Mouse (Mus musculus): ENCODE data around the gene Tusc2.

Tusc2 gene

DNA sequence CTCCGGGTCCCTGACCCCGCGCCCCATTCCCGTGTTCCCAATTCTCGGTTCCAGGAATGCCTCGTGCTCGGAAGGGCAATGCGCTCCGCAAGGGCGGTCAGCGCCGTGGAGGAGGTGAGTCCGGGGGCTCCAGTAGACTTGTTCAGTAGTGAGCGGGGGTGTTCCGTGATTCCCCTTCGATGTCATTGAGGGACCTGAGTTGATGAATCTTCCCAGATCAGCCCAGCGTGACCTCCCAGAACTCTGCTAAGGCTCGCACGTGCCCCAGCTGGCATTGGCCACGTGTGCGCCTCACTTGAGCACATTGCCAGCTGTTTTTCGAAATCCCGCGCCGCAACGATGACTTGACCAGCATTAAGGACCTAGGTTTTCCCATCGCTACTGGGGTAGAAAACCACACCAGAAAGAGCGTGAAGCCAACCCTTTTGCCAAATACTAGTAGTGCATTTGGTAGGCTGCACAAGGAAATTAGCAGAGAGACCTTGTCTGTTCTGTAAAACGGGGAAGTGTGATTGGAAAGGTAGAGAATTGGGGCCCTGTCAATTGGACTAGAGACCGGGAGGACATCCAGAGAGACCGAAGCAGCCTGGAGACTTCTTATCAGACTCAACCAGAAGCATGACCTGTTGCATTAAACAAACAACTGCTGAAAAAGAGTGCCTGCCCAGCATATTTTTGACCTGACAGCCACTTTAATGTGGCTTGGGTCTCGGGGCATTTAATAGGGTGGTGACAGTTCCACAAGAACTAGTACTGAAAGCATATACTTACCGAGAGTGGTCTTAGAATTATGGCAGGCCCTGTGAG is 25.0 kb downstream of the Tusc2 start:
- no peak for DNase-seq (ENCODE audit: low read depth, low spot score)

- no peak for DNase-seq (ENCODE audit: low read depth, low spot score)
Observed at GRCm38 (mm10) chr9:107590058-107590772, 27.2 kb downstream of the Tusc2 start.

DNA sequence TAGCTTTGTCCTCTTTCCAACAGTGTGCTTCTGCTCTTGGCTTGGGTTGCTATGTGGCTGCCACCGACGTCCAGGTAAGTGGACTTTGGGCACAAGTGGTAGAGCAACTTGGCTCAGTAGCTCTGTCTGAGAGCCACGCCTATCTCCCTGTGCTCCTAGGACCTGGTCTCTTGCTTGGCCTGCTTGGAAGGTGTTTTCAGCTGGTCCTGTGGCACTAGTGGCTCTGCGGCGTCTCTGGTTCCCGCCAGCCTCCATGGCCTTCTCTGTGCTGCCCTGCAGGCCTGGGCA is 27.7 kb downstream of the Tusc2 start:
- DNase-seq (ENCODE audit: low read depth, low spot score), result no peak

DNA sequence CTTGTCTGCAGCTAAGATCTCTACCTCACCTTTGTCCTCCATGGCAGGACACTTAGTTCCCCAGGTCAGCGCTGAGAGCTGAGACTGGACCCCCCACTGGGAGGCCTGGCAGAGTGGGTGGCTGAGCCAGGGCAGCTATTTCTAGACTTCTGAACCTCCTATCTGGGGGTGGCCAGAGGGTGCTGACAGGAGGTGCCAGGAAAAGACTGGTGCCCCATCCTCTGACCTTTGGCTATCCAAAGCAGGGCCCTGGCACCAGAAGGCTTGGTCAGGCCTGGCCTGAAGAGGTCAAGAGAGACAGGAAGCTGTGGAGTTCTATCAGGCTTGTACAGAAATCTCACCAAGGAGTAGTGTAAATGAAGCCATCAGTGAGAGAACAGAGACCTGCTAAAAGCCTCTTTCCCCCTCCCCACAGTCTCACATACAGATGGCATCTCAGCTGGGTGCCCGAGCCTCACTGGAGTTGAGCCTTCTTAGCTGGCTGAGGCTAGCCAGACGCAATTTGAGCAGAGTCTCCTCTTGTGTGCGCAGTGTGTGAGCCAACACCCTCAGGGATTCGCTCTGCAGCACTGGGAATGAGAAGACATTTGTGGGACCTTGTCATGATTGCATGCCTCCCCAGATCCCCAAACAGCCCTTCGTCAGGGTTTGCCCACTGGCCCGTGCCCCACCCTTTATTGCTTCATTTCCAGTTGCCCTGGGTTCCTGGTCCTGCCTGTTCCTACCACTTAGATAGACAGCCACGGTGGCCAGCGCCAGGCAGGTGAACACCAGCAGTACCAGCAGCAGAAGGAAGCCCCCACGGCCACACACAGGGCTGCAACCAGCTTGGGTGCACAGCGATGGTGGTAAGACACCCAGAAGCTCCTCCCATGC is 30.3 kb downstream of the Tusc2 start:
- no peak for DNase-seq (ENCODE audit: low read depth, low spot score)

DNA sequence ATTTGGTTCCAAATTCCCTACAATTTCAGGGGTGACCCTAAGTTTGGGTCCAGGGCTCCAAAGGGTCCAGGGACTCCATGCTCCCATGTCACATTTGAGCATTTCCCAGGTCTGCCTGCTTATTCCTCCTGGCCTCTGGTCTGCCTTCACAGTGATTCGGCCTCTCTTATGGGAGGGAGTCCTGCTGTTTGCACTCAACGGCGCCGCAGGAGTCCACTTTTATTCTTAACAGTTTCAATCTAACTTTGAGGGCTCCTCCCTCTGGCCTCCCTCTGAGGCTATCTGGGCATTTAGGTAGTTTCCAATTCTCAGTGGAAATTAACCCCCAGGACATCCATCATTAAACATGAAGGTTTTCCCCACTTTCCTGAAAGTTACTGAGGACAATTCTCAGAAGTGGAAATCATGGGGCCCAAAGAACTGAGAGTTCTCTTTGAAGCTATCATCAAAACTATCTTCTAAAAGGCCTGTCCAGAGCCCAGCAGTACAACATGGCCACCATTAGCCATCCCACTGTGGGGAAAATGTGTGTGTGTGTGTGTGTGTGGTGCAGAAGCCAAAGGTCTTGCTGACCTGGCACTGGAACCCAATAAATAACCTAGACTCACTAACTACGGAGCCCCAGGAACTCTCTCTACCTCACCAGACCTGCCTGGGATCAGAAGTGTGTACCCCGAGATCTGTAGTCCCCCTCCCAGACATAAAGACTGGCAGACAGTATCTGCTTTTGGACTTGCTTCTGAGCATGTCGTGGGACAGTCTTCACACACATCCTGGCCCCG is 31.4 kb downstream of the Tusc2 start:
- DNase-seq (ENCODE audit: low read depth, low spot score), result no peak

DNA sequence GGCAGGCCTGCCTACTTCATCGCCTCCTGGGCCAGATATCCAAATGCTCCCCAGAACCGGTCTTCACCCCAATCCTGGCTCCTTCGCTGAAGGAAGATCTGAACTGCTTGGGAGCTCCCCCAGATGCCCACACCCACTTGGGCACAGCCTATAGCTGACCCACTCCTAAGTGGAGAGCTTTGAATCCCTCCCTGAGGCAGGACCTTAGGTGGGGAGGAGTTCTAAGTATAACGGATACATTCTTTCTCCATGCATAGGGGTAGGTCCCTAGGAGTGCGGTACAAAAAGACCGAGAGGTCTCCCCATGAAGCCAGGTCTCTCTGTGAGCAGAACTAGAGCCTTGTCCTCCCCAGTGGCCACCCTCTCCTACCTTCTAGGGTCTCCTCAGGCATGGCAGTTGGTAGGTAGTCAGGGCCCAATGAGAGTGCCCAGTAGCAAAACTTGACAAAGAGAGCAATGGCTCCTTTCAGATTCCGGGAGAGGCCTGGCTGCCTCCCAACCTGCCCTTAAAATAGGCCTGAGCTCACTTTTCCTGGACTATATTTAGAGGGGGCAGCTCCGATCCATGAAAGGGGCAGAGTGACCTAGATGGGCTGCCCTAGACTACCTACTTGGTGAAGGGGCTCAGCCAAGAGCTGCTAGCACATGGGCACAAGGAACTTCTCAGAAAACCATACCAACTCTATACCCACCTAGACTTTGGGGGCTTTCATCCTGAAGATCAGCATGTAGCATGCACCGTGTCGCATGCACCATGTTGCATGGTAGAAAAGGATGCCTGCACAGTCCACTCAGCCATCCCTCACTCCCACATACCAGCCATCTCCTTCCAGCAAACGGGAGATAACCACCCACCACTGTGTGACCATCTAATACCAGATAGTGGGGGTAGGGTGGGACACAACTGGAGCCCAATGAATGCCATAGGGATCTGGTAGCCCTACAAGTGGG is 33.8 kb downstream of the Tusc2 start:
- no peak for DNase-seq (ENCODE audit: low read depth, low spot score)

GRCm38 (mm10) chr9:107598385-107598784 is 35.3 kb downstream of the Tusc2 start:
- no peak for DNase-seq (ENCODE audit: low read depth, low spot score)

GRCm38 (mm10) chr9:107599433-107599832 is 36.4 kb downstream of the Tusc2 start:
- DNase-seq (ENCODE audit: low read depth, low spot score), result no peak

GRCm38 (mm10) chr9:107599842-107600241 is 36.8 kb downstream of the Tusc2 start:
- DNase-seq (ENCODE audit: low read depth, low spot score), result no peak

- DNase-seq (ENCODE audit: low read depth, low spot score), result no peak
Observed at GRCm38 (mm10) chr9:107600745-107601144, 37.7 kb downstream of the Tusc2 start.

- no peak for DNase-seq (ENCODE audit: low read depth, low spot score)
Observed at GRCm38 (mm10) chr9:107601275-107601674, 38.2 kb downstream of the Tusc2 start.

GRCm38 (mm10) chr9:107602068-107602648 is 39.1 kb downstream of the Tusc2 start:
- DNase-seq (ENCODE audit: low read depth, low spot score), result peak; percentile 71

- DNase-seq (ENCODE audit: low read depth, low spot score), result no peak
Observed at GRCm38 (mm10) chr9:107603251-107603650, 40.2 kb downstream of the Tusc2 start.

DNA sequence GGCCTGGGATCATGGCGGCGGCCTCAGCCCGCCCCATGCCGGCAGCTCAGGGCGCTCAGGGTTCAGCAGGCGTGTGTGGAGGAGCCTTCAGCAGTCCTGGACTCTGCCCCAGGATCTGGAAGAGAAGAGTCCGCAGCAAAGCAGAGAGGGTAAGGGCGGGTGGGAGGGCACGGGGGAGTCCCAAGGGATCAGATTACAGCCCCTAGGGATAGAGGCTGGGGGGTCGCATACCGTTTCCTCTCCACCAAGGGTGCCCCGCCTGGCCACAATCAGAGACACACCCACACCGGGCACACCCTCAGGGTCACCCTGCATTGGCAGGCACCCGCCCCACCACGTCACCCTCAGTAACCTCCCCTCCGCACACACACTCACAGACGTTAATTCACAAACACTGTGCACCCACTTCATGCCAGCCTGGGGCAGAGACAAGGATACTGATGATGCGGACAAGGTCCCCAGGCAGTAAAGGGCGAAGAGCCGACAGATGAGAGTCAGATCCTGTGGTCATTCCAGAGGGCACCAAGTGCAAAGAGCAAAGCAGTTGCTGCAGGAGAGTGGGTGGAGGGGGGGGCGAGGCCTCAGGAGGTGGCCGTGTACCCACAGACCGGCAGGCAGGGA is 42.1 kb downstream of the Tusc2 start:
- no peak for DNase-seq (ENCODE audit: low read depth, low spot score)

DNA sequence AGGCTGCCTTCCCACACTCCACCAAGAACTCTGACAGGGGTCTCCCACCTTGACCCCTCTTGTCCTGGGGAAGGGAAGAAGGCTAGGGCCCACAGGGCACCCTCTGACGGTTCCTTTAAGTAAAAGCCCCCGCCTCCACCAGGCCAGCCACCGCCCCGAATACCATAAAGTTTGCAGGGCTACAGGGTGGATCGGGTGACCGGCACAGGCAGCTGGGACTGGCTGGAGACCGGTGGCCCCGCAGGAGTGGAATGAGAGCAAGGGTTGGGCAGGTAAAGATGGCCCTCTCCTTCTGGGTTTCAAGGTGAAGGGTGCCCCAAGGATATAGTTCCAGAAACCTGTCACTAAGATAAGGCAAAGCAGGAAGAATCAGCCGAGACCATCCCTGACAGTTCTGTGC is 43.5 kb downstream of the Tusc2 start:
- DNase-seq (ENCODE audit: low read depth, low spot score), result no peak

DNA sequence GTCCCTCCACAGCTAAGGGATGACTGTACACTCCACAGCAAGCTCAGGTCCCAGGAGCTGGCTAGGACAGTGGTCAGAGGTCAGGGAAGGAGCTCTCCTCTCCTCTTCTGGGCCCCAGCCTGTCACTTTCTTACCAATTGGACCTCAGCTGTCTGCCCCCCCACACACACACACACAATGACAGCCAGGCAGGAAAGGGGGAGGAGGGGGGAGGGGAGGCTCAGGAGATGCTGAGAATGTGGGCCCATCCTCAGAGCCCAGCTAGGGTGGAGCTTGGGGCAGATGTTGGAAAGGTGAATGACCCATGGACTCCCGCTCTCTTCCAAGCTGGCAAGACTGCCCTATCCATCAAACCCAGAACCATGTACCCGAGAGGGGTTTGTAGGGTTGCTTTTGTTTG is 44.0 kb downstream of the Tusc2 start:
- DNase-seq (ENCODE audit: low read depth, low spot score), result no peak

DNA sequence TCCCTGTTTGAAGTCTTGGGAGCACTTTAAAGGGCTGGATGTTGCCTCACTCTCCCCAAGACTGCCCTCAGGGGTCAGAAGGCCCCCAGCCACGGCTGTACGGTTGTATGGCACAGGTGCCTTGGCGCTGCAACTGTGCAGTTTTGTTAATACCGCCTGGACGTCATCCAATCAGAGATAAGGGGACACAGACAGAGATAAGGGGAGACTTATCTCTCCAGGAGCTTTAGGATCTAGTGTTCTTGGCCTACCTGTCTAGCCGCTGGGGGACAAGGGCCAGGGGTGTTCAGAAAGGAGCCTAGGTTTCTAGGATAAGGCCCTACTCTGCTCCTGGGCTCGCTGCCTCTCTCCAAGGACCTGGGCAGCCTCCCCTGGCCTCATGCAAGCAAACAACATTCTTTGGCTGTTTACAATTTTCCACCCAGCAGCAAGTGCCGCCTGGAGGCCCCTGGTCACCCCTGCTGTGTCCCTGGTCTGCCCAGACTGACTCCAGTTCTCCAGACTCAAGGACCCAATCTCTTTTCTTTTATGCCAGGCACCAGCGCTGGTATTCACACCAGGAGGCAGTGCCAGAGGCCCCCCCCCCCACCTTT is 44.7 kb downstream of the Tusc2 start:
- no peak for DNase-seq (ENCODE audit: low read depth, low spot score)

DNA sequence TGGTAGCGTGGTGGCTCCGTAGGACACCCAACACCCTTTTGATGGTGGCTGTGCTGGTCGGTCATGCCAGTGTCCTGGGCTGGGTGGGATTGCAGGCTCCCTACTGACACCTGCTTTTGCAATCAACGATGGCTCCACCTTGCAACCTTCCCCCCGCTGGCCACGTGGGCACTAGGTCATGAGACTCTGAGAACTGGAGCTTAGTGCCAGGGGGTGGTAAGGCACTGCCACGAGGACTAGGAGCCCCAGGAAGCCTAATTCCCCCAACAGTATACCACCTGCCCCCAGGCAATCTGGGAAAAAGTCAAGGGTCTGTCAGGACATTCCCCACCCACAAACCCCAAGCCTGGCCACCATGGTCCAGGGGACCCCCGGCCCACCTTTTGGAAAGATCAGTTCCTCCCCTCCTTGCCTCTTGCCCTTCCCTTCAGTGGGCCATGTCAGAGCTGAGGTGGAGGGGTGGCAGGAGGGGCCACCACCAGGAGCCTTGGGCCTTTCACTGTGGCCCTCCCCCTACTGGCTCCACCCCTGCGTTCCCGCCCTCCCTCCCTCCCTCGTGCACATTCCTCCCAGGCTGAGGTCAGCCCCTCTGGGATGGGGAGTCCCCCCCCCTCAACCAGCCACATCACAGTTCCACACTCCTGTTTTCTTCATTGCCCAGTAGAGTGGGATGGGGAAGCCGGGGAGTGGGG is 45.8 kb downstream of the Tusc2 start, which contains the start of gene Sema3b:
Gene Sema3b, minus strand, starts transcription at position 489 of the 692 bp plus-strand sequence.
- no peak for DNase-seq (ENCODE audit: low read depth, low spot score)
